Mouse (Mus musculus) brain, embryonic 14.5 days (tissue): ENCODE data around the gene Il1rapl1. TPM values are rescaled to one million over a fixed set of nuclear protein-coding genes. Genes with fewer than 3 reads are reported as not detected.

Experiments used
- DNase-seq: peaks from one replicate; pipeline ENCODE4 v3.0.0-alpha.2; 2011; ENCODE audit warnings: low read depth
- CTCF ChIP-seq: fragments of 200-500 bp; IDR thresholded peaks from 2 replicates; pipeline ENCODE4 v1.5.1; 2012; ENCODE audit warnings: inconsistent platforms, mild to moderate bottlenecking, moderate library complexity, borderline replicate concordance; ENCODE audit not compliant: insufficient read depth, insufficient read length; ENCODE audit errors: extremely low read depth
- POLR2A ChIP-seq: fragments of 200-500 bp; IDR thresholded peaks from 2 replicates; pipeline ENCODE4 v1.6.1; 2012; ENCODE audit warnings: mild to moderate bottlenecking, inconsistent platforms, borderline replicate concordance; ENCODE audit not compliant: poor library complexity, insufficient read depth, insufficient read length, severe bottlenecking; ENCODE audit errors: extremely low read depth
- polyA plus RNA-seq: library from polyadenylated mRNA; depleted of rRNA; stranded (reverse); fragments of >200 nt; gene quantifications from 2 replicates; pipeline ENCODE4 v1.2.3, GENCODE M21; 2012

Il1rapl1 gene
- polyA plus RNA-seq, 1 experiment, result 1.4 TPM

DNA sequence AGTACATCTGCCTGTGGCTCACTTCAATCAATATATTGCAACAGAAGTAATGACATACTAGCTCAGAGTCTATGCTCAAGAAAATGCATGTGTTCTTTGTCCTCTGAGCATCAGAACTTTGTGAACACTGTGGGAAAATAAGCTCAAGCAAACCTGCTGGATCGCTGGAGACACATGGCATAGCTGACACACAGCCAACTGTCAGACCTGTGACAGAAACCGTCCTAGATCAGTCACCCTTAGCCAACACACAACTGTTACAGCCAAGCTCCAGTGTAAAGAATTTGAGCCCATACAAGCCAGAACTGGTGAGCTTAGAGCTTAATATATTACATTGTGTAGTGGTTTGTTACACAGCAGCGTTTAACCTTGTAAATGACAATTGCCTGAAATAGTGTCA lies 45.1 kb downstream of the Il1rapl1 start:
- peak; percentile 11 for DNase-seq
- TF ChIP-seq CTCF (no peak), POLR2A (no peak)

DNA sequence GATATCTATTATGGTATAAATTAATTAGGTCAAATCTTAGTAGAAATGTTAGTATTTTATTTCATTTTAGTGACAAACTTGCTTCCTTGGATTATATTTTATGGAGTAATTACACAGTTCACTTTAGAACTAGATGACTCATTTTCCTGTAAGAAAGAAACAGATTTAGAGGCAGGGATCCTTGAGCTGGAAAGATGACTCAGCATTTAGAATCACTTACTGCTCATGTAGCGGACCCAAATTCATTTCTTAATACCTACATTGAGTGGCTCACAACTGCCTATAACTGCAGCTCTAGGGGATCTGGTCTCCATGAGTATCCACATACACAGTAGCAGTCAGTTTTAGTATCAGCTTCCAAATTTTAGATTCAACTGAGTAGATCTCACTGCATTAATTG lies 71.9 kb downstream of the Il1rapl1 start:
- no peak for DNase-seq
- TF ChIP-seq POLR2A, result no peak
- no peak for TF ChIP-seq CTCF

DNA sequence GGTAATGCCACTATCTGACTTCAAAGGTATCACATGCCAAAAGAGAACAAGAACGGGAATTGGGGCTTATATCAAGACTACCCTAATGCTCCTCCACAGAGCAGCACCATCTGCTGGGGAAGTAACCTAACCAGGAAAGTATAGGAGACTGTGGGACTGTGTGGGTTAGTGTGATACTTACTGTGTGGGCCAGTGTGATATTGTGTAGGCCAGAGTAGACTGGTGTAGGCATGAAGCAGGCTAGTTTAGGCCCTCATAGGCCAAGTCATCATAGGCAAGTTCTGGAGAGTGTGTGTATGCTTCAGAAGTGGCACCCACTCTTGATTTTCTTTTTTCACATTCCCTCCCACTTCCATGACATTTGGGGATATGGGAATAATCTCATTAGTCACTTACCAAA lies 76.5 kb downstream of the Il1rapl1 start:
- DNase-seq, result no peak
- TF ChIP-seq POLR2A (no peak), CTCF (no peak)

DNA sequence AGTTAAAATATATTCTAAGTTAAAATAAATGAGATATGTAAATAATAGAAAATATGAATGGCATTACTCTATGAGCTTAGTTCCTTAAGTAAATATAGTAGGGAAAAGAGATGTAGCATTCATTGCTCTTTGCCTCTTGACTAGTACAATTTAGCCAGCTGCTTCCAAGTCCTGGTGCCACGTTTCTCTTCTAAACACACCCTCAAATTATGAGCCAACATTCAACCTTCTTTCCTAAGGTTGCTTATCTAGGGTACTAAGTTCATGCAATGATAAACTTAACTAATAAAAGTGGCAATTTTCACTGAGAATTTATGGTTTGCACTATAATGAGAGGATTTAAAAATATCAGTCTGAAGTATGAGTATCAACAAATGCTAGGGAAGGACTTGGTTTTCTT lies 218.3 kb downstream of the Il1rapl1 start:
- TF ChIP-seq POLR2A (no peak), CTCF (no peak)
- DNase-seq, result no peak

DNA sequence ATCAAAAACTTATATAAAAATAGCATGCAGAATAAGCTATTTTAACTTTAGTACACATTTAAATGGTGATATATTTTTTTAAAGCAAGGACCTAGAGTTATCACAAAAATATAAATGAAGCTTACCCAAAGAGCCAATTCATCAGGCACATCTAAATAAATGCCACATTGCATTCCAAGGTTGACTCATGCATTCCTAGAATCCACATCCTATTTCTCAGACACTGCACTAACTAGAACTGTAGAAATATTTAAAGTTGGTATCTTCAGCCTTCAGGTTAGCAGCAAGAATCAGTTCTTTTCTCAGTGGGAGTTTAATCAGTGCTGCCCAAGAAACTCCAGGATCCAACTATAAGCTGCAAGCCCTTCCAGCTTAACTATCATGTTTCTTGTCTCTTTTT lies 223.5 kb downstream of the Il1rapl1 start:
- DNase-seq, result no peak
- TF ChIP-seq CTCF, result no peak
- TF ChIP-seq POLR2A, result no peak

DNA sequence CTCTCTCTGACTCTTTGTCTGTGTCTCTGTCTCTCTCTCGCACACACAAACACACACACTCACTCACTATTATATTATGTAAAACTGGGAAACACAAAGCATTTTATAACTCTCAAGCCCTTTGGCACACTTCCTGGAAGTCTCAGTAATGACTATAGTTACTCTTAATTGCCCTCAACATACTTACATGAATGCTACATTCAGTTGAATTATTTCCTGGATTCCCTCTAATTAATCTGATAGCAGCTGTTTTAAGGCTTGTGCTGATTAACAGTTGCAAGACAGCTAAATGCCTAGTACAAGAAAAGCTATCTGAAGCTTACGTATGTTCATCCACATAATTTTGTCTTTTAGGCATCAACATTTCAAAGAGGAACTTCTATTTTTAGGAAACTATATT lies 261.3 kb downstream of the Il1rapl1 start:
- DNase-seq, result peak; percentile 74

DNA sequence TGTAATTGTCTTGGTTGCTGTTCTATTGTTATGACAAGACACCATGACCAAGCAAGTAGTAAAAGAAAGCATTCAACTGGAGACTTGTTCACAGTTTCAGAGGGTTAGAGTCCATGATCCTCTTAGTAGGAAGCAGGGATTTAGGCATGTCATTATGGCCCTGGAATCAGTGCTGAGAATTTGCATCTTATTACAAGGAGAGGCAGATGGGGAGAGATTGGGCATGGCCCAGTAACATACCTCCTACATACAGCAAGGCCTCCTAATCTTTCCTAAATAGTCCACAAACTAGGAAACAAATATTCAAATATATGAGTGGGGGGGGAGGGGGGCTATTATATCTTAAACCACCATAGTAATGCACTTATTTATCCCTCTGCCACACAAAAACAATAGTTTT lies 301.6 kb downstream of the Il1rapl1 start:
- peak; percentile 3 for DNase-seq
- TF ChIP-seq CTCF (no peak), POLR2A (no peak)

More for the DNA sequence above, 261.3 kb downstream of the Il1rapl1 start:
- TF ChIP-seq CTCF, result no peak
- TF ChIP-seq POLR2A, result no peak

DNA sequence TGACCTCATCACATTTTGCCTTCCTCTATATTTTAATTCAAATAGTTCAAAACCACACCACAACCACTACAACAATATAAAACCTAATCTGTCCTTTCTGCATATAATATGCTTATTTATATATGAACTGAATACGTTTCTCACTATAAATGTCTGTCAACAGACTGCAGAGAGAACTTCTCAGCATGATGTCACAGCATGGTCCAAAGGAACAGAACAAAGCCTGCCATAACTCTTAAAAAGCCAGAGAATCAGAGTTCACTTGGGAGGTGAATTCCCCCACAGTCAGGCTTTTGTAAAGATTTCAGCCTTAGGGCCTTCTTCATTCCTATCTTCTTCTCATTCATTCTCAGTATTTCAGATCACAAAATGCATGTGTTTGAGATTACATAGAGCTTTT lies 307.7 kb downstream of the Il1rapl1 start:
- peak; percentile 4 for DNase-seq
- TF ChIP-seq CTCF (no peak), POLR2A (no peak)

DNA sequence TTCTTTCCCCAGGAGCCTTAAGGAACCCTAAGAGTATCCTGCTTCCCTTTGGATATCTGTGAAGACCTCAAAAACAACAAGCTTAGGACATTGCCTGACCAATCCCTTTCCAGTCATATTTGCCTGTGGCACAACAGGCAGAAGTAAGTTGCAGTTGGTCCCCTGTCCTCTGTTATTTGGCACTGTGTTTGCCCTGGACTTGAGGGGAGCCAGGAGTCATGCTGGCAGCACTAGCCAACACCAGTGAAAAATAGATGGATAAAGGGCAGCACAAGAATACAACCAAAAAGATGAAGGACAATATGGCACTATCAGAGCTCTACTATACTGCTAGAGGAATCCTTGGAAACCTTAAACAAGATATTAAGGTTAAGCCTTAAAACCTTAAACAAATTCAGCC lies 322.4 kb downstream of the Il1rapl1 start:
- TF ChIP-seq POLR2A, result no peak
- no peak for TF ChIP-seq CTCF

DNA sequence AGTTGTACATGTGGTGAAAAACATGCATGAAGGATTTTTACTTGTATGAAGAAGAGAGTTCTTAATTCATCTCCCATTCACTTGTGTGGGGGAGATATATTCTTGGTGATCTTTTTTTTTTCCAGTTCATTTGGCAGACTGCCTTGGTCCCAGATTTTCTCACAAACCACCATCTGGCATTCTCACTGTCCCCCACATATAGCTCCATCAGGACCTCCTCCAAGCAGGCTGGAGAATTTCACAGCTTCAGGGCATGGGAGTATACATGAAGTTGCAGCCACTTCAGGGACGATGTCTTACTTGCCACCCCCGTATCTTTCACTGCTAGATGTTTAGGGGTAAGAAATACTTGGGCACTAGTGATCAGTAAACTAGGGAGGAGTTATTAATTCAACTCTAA lies 404.9 kb downstream of the Il1rapl1 start:
- TF ChIP-seq CTCF (no peak), POLR2A (no peak)
- DNase-seq, result peak; percentile 75

More for the DNA sequence above, 322.4 kb downstream of the Il1rapl1 start:
- DNase-seq, result no peak

DNA sequence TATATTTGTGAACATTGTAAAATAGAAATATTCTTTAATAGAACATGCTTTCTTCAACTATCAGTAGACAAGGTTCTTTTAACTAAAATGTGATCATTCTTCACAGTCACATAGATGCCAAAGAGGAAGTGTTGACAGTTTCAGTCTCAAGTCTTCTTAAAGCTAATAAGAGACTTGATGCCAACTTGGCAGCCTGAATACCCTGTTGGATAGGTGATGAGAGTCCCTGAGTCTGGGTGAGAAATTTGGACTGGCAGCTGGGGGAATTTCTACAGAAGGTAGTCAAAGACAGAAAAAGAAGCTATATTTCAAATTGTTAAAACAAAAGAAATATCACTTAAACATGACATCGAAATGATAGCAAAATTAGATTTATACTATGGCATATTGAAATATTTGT lies 451.6 kb downstream of the Il1rapl1 start:
- DNase-seq, result peak; percentile 79
- TF ChIP-seq CTCF, result no peak
- no peak for TF ChIP-seq POLR2A

DNA sequence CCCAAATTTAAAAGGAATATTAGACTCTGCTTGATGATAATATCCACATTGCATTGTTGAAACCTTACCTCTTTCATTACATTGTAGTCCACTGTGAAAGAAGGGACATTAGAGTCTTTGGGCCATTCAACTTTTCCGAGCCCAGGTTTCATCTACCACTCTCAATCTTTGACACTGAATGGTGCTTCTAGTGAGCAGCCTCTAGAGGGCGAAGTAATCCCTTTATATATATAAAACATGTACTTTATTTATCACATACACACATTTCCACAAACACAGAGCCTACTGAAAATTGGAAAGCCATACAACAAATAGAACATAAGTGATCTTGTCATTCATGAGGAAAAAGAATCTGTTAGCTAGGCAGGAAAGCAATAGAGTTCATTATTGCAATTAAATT lies 459.8 kb downstream of the Il1rapl1 start:
- TF ChIP-seq CTCF (0 out of 2 replicates have a peak, but pooled peaks have one; percentile 11), POLR2A (no peak)
- peak; percentile 15 for DNase-seq

DNA sequence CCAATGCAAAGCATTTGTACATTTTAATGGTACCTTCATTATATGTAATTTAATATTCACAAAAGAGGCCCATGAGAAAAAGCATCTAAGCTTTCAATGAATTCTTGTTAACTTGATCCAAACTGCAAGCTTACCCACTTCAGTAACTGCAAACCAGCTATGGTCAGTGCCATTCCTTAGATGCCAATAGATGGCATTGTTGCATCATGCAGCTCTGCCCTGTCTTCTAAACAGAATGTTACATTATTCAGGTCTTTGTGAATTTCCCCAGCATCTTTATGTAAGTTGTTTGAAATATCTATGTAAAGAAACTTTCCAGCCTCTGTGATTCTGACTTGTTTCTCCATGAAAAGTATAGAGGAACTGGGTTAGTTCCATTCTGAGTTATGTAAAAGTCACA lies 514.5 kb downstream of the Il1rapl1 start:
- TF ChIP-seq POLR2A (no peak), CTCF (peak; percentile 38; the same call in 1 of the 2 replicates)
- DNase-seq, result peak; percentile 61

DNA sequence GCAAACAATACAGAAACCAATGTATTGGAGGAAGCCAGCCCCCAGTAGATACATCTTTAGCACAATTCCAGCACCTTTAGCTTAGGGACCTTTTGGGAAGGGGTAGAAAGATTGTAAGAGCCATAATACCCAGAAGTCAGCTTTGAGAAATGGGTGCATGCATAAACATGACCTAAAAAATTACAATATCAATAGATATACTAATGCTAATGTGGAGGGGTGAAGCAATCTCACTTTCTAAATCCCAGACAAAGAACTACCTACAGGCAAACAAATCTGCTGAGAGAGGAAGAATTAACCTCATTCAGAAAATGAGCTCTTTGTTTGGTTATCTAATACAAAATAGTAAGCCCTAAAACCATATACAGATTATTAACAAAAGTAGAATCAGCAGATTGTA lies 607.4 kb downstream of the Il1rapl1 start:
- peak; percentile 4 for DNase-seq

More for the DNA sequence above, 607.4 kb downstream of the Il1rapl1 start:
- TF ChIP-seq CTCF, result no peak
- no peak for TF ChIP-seq POLR2A
